7 mouse cellular contexts compared by ENCODE assay signal in the genomic region with DNA sequence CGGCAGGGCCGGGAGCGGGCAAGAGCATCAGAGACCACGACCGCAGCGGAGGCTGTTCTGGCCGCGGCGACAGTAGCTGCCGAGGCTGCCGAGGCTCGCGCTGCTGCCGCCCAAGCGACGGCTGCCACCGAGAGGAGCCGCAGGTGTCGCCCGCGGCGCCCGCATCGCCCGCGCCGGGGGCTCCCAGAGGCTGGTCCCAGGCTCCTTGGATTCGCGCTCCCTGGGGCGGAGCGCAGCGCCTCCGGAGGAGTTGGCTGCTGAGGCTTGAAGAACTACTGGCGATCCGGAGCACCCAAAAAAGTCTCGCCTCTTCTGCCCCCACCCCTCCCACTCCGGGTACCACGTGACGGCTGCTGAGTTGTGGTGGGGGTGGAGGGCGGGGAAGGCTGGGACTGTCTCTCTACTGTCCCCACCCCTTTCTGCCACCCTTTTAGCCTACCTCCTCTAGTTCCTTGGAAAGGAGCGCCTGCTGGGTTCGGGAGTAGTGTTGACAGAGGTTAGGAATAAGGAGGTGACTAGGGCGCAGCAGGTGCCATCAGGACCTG. TPM values are rescaled to one million over a fixed set of nuclear protein-coding genes. Genes with fewer than 3 reads are reported as not detected.
DNase-seq lines count a peak whose midpoint lies in the region; ATAC-seq and TF ChIP-seq lines count a peak whose summit lies in the region.

No protein-coding gene starts in this region.

- no peak overlapping the region for H3K27ac ChIP-seq in ES-E14 (ENCODE audit: insufficient read depth, low read depth, low read length, poor library complexity, severe bottlenecking)
- H3K27ac ChIP-seq in forebrain, embryonic 16.5 days (ENCODE audit: low read length), result peak overlapping the region; percentile 33
- peak overlapping the region; percentile 54 for H3K27ac ChIP-seq in hindbrain, embryonic 16.5 days (ENCODE audit: low read depth, low read length)
- no peak overlapping the region for H3K27ac ChIP-seq in limb, embryonic 12.5 days
- peak overlapping the region; percentile 45 for H3K27ac ChIP-seq in midbrain, embryonic 14.5 days (replicated peaks; ENCODE audit: low read depth, low read length)

- in situ Hi-C loops in ES-E14 (cut with MboI; ENCODE audit: low sequenced_read_pairs in 2 of 2, unreplicated experiment in 2 of 2), result no loop called here

- ATAC-seq in forebrain, embryonic 16.5 days, result peak; percentile 69
- peak; percentile 76 for ATAC-seq in hindbrain, embryonic 16.5 days
- ATAC-seq in limb, embryonic 12.5 days (ENCODE audit: insufficient number of reproducible peaks, insufficient read depth, low FRiP score, low TSS enrichment, low read depth), result peak; percentile 53; the same call in 1 of the 2 replicates
- peak; percentile 62 for ATAC-seq in midbrain, embryonic 14.5 days (ENCODE audit: low FRiP score, low TSS enrichment)

- peak overlapping the region; percentile 27 to 50 for H3K4me3 ChIP-seq in ES-E14 (ENCODE audit: insufficient read depth in 1 of 2, low read depth in 1 of 2, low read length in 2 of 2, poor library complexity in 1 of 2, severe bottlenecking in 1 of 2)
- peak overlapping the region; percentile 64 for H3K4me3 ChIP-seq in forebrain, embryonic 16.5 days (replicated peaks; ENCODE audit: low read length)
- H3K4me3 ChIP-seq in hindbrain, embryonic 16.5 days (ENCODE audit: low read length), result peak overlapping the region; percentile 56
- H3K4me3 ChIP-seq in limb, embryonic 12.5 days (replicated peaks), result peak overlapping the region; percentile 53
- H3K4me3 ChIP-seq in midbrain, embryonic 14.5 days (replicated peaks; ENCODE audit: low read depth, low read length), result peak overlapping the region; percentile 59

- 0 out of 2 replicates have a peak, but pooled peaks cover 4% of the 10 kb centered on the region for H3K27me3 ChIP-seq in forebrain, embryonic 16.5 days (replicated peaks; ENCODE audit: control insufficient read depth, insufficient read depth, low read length)
- no peaks in the 10 kb centered on the region for H3K27me3 ChIP-seq in hindbrain, embryonic 16.5 days (replicated peaks; ENCODE audit: control insufficient read depth, insufficient read depth, low read length)
- H3K27me3 ChIP-seq in limb, embryonic 12.5 days, result peaks cover 46% of the 10 kb centered on the region
- peaks cover 6% of the 10 kb centered on the region; the same call in 1 of the 2 replicates for H3K27me3 ChIP-seq in midbrain, embryonic 14.5 days (ENCODE audit: control insufficient read depth, insufficient read depth, low read length)

- H3K36me3 ChIP-seq in ES-E14 (ENCODE audit: control insufficient read depth, insufficient read depth, low read length, poor library complexity, severe bottlenecking), result no peaks in the 10 kb centered on the region
- H3K36me3 ChIP-seq in forebrain, embryonic 16.5 days (ENCODE audit: control insufficient read depth, insufficient read depth), result no peaks in the 10 kb centered on the region
- no peaks in the 10 kb centered on the region for H3K36me3 ChIP-seq in hindbrain, embryonic 16.5 days (ENCODE audit: control insufficient read depth, insufficient read depth, low read length)
- H3K36me3 ChIP-seq in limb, embryonic 12.5 days, result no peaks in the 10 kb centered on the region
- no peaks in the 10 kb centered on the region for H3K36me3 ChIP-seq in midbrain, embryonic 14.5 days (ENCODE audit: control insufficient read depth, insufficient read depth, low read length)

- H3K9me3 ChIP-seq in ES-E14 (ENCODE audit: control insufficient read depth, insufficient read depth, low read depth, low read length), result no peaks in the 10 kb centered on the region
- no peaks in the 10 kb centered on the region for H3K9me3 ChIP-seq in forebrain, embryonic 16.5 days (ENCODE audit: control insufficient read depth, low read length)
- H3K9me3 ChIP-seq in hindbrain, embryonic 16.5 days (ENCODE audit: control insufficient read depth, low read length), result no peaks in the 10 kb centered on the region
- no peaks in the 10 kb centered on the region for H3K9me3 ChIP-seq in limb, embryonic 12.5 days
- no peaks in the 10 kb centered on the region for H3K9me3 ChIP-seq in midbrain, embryonic 14.5 days (ENCODE audit: control insufficient read depth, low read length)

- peak; percentile 51 for DNase-seq in ES-E14 (ENCODE audit: low read depth, low spot score)
- peak; percentile 17 to 29 for DNase-seq in adrenal gland, adult 18-20 months (ENCODE audit: low spot score in 2 of 2)
- peak; percentile 76 for DNase-seq in midbrain, embryonic 14.5 days
- DNase-seq in thymus, postnatal 10 days (ENCODE audit: low spot score in 2 of 2), result peak; percentile 11 to 13

- 0 out of 4 replicates have a peak, but pooled peaks cover 0 to 2% of the 10 kb centered on the region in 2 experiments for H3K4me1 ChIP-seq in ES-E14 (ENCODE audit: control insufficient read depth in 2 of 2, insufficient read depth in 2 of 2, low read length in 2 of 2, poor library complexity in 1 of 2)
- peaks cover 30% of the 10 kb centered on the region for H3K4me1 ChIP-seq in forebrain, embryonic 16.5 days (replicated peaks; ENCODE audit: control insufficient read depth, insufficient read depth, low read length)
- peaks cover 14% of the 10 kb centered on the region for H3K4me1 ChIP-seq in hindbrain, embryonic 16.5 days (ENCODE audit: control insufficient read depth, insufficient read depth, low read depth, low read length)
- H3K4me1 ChIP-seq in limb, embryonic 12.5 days (replicated peaks), result peaks cover 33% of the 10 kb centered on the region
- H3K4me1 ChIP-seq in midbrain, embryonic 14.5 days (ENCODE audit: control insufficient read depth, insufficient read depth, low read length), result peaks cover 18% of the 10 kb centered on the region

- under 1% methylated on average over 42 of the region's 43 CpGs for WGBS in forebrain, embryonic 16.5 days
- 0% methylated on average over 21 of the region's 43 CpGs for WGBS in hindbrain, embryonic 16.5 days
- WGBS in limb, embryonic 12.5 days, result under 1% methylated on average over 43 of the region's 43 CpGs
- under 1% methylated on average over 43 of the region's 43 CpGs for WGBS in midbrain, embryonic 14.5 days

- peak overlapping the region; percentile 4; the same call in 1 of the 2 replicates for H3K9ac ChIP-seq in ES-E14 (ENCODE audit: insufficient read depth, low read depth, low read length, poor library complexity, severe bottlenecking)
- peak overlapping the region; percentile 64 for H3K9ac ChIP-seq in forebrain, embryonic 16.5 days (replicated peaks; ENCODE audit: low read depth, low read length)
- H3K9ac ChIP-seq in hindbrain, embryonic 16.5 days (ENCODE audit: low read depth, low read length), result peak overlapping the region; percentile 67
- peak overlapping the region; percentile 59 for H3K9ac ChIP-seq in limb, embryonic 12.5 days (replicated peaks)
- peak overlapping the region; percentile 69 for H3K9ac ChIP-seq in midbrain, embryonic 14.5 days (replicated peaks; ENCODE audit: low read length)

- H3K4me2 ChIP-seq in forebrain, embryonic 16.5 days (ENCODE audit: low read length), result peak overlapping the region; percentile 99
- peak overlapping the region; percentile 85 for H3K4me2 ChIP-seq in hindbrain, embryonic 16.5 days (ENCODE audit: low read length)
- peak overlapping the region; percentile 96 for H3K4me2 ChIP-seq in limb, embryonic 12.5 days
- H3K4me2 ChIP-seq in midbrain, embryonic 14.5 days (ENCODE audit: low read length), result peak overlapping the region; percentile 99

TF ChIP-seq in ES-E14, 5 proteins besides CTCF, POLR2A, EP300 and RAD21:
- TF ChIP-seq ZC3H11A (IDR thresholded peaks at IDR 0.05; ENCODE audit: borderline replicate concordance, low read depth, low read length) (no peak), HCFC1 (IDR thresholded peaks at IDR 0.05; ENCODE audit: borderline replicate concordance, insufficient read depth, low read length) (no peak), MAFK (IDR thresholded peaks at IDR 0.05; ENCODE audit: insufficient read depth, low read depth, low read length) (no peak), CHD2 (IDR thresholded peaks at IDR 0.05; ENCODE audit: low read depth, low read length) (no peak), ZNF384 (IDR thresholded peaks at IDR 0.05; ENCODE audit: low read depth, low read length) (no peak)

RNA-seq across cellular contexts. Expression of a gene that starts 0.9 kb away (rescaled TPM):
- 0.80 and 1.1 TPM in 2 replicates for total RNA-seq in ES-E14 (2012; rRNA removed)
- total RNA-seq in adrenal gland, adult 18-20 months (2021), result 10 to 100 TPM; 10.0 to 10.3 TPM
- 31.4 and 39.4 TPM in 2 replicates for polyA plus RNA-seq in forebrain, embryonic 16.5 days (2015; fragmentation: Nextera tagmentation; extraction: Ambion mirVana)
- 91.8 and 107 TPM in 2 replicates for polyA plus RNA-seq in hindbrain, embryonic 16.5 days (2015; fragmentation: Nextera tagmentation; extraction: Ambion mirVana)
- 3.3 and 4.9 TPM in 2 replicates for polyA plus RNA-seq in limb, embryonic 12.5 days (2016; fragmentation: Nextera tagmentation; extraction: Ambion mirVana)
- polyA plus RNA-seq in midbrain, embryonic 14.5 days (2014; fragmentation: Nextera tagmentation; extraction: Ambion mirVana), result 63.4 and 67.9 TPM in 2 replicates

Comparison
In these comparisons a context has a peak if more than half of its experiments do, and no peak if none do; other contexts are left out.
1. DNase-seq: peak in every context shown above with its lines; median percentile 76 in midbrain, embryonic 14.5 days; 51 in ES-E14; 23 in adrenal gland, adult 18-20 months; 12 in thymus, postnatal 10 days.
2. H3K27ac ChIP-seq: peak in forebrain, embryonic 16.5 days (single experiment), hindbrain, embryonic 16.5 days (single experiment) and midbrain, embryonic 14.5 days (single experiment); none in ES-E14 (single experiment) and limb, embryonic 12.5 days (single experiment).
3. H3K9ac ChIP-seq: peak in every context shown above with its lines; median percentile 69 in midbrain, embryonic 14.5 days; 67 in hindbrain, embryonic 16.5 days; 64 in forebrain, embryonic 16.5 days; 59 in limb, embryonic 12.5 days; 4 in ES-E14.
4. Peak in every context shown above with its lines, with median percentiles within 50 percentile points of each other: H3K4me3 ChIP-seq, ATAC-seq and H3K4me2 ChIP-seq.